Mouse (Mus musculus) ovary, postnatal 36 days (tissue): ENCODE measurements around the gene Il4i1.
"Not testable (repeated sequence)": the region's sequence is repeated elsewhere in the genome, so short reads cannot be mapped to it uniquely, and the experiment has no call there.

Experiments used
- DNase-seq: peaks from one replicate; pipeline ENCODE4 v3.0.0; 2022; ENCODE audit warnings: low spot score, mixed read lengths

The Il4i1 gene

DNA sequence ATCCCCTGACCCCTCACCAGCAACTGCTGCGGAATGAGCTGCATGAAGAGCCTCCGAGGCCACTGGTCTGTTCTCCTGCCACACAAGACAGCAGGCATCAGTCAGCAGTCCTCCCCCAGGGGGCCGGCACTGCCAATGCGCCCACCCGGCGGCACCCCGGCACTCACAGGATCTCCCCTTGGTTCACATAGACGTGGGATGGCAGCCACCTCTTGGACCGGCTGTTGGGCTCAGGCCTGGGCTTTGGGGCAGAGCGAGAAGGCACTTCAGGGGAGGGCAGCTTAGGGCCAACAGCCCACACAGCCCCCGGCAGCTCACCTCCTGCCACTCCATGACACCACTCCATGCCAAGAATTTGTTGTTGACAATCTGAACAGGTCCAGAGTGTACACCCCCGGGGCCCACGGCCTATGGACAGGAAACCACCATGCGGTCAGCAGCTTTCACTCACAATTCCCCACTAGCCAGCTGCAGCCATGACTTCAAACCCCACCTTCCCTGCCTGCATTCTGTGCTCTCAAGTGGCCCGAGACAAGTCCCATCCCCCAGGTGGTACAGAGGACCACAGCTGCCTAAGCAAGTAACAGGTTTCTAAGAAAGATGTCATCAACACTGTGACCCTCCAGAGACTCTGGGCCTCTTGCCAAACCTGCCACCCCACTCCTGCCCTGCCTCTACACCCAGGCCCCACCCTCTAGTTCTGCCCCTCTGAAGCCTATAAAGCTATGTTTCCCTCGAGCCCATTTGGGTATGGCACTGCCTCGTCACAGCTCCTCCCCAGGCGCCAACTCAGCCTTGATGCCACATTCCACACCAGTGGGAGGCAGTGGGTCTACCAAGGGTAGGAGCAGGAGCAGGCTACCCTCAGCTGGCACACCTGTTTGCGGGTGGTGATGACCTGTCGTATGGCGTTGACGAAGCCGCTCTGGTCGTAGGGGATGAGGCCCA, 48.7 kb downstream of the Il4i1 start:
- DNase-seq: no peak

DNA sequence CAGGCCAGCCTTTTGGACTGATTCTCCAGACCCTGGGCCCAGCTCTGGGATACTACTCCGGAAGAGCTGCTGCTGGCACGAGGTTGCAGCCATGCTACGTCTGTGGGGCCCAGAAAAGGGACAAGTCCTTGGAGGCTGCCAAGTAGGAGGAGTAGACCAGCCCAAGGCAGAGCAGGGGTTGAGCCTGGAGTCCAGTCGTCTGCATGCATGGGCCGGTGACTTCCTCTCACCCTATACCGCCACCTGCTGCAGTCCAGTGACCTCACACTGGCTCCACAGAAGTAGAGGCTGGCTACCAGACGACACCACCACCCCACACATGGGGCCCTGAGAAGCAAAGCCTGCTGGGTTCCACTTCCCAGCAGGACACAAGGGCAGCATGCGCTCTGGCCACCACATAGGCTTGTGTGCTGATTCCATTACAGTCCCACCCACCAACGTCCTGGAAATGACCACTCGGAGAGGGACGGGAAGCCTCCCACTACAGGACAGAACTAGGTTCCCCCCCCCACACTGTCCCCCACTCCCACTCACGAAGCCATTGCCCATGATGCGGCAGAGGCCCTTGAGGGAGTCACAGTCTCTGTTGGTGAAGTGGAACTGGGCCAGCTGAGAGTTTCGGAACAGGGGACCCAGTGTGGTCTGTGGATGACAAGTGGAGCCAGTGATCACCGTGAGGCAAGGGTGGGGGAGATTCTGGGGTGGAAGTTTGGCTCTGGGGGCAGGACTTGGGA, 50.3 kb downstream of the Il4i1 start:
- peak; percentile 69 for DNase-seq

DNA sequence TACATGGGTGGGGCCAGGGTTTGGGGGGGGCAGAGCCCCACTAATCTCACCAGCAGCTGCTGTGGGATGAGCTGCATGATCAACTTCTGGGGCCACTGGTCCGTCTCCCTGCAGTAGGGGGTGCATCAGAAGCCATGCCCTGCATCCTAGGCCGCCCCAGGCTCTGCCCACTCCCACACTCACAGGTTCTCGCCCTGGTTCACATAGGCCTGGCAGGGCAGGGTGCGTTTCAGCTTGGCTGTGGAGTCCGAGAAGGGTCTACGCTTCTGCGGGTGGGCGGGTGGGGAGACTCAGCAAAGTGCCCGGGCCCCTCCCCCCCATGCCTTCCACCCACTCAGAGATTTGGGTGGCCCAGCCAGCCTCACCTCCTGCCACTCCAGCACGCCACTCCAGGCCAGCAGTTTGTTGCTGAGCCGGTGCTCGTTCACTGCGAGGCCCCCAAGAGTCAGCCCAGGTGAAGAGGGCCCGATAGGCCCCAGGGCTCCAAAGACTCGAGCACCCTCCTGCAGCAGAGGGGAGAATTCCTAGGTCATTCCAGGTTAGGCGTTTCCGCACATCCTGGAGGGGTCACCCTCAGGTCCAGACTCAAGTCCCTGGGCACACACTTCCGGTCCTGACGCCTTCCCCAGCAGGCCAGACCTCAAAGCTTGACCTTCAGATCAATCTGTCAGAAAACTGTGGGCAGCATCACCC, 51.0 kb downstream of the Il4i1 start:
- no peak for DNase-seq

DNA sequence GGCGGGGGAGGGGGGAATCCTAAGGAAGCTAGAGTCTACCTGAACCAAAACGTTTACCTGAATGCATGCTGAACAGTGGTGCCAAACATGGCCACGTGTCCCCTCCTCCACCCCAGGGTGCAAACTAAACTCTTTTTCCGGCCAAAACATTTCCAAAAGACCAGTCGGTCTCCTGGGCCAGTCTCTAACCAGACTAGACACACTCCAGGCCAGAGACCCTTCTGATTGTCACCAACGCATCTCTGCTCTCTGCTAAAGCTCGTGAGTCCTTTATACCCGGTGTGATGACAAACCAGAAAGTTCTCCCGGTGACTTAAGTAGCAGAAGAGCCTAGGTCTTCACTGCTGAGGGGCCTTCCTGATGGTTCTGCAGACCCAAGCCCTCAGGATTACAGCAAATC, 51.6 kb downstream of the Il4i1 start:
- DNase-seq: no peak

DNA sequence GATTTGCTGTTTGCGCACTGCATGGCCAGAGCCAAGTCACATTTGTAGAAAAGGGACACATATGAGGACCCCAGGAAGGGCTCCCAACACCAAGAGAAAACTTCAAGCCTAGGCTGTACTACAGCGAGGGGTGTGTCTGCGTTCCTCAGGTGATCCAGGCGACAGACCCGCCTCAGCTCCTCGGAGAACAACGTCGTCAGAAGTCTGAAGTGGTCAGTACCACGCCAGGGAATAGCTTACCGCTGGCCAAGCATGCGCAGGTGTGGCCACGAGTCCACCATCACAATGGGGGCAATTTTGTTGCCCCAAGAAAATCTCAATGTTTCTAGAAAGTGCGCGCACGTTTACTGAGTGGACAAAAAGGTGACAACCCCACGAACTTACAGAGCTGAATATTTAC, 52.3 kb downstream of the Il4i1 start:
- DNase-seq: no peak

DNA sequence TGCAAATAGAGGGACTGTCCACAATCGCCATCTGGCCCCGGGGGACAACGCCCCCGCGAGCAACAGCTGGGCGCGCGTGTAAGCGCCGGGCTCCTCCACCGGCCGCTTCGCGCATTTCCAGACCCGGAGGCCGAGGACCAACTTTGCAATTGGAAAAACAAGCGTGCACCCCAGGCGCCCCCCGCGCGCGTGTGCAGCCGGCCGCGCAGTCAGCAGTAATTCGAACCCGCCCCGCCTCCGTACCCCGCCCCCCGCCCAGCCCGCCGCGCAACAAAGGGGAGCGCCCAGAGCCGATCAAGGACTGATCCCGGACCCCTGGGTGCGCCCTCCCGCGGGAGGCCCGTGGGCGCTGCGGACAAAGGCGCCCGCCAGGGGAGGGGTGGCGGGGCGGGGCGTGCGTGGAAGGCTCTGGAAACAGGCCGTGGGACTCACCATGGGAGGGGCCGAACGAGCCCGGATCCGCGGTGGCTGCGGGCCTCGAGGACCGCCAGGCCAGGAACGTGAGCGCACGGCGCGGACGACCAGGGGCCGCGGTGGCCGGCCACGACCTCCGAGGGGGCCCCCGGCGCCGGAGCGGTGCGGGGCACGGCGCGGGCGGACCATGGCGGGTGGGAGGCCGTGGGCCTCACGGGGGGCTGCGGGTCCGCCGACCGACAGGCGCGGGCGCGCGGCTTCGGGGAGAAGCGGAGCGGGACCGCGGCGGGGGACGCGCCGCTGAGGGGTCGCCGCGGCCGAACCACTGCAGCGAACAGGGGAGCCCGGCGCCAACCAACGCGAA, 52.9 kb downstream of the Il4i1 start:
- DNase-seq: peak; percentile 84

DNA sequence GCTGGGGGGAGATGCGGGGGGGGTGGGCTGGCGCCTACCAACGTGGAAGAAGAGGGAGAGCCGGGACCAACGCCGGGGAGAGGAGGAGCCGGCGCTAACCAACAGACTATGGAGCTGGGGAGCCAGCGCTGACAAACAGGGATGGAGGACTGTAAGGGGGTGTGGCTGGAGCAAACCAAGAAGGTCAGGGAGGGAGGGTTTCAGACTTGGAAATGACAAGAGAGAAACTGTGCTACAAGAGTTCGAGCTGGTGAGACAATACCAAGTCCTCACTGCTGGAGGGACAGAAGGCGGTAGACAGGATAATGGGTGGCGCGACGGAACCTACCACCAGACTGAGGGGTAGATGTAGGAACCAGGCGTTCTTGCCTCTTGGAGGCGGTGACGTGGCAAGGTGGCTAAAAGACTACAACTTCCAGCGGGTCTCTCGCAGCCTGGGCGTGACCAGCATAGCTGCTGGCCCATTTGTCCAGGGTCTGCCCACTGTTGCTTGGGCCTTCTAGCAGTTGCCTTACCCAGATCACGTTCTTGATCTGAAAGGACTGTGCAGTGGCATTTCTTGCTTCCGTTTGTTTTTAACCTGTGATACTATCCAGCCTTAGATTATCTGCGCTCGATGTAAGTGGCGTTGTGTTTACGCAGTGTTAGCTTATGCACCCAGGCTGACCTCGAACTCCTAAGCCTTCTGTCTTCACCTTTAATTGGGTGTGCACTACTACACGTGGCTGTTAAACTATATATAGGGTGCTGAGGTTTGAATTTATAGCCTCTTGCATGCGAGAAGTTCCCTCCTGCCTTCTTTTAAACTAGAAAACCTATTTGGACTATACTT, 53.7 kb downstream of the Il4i1 start, which contains the start of gene Ptov1:
Gene Ptov1, minus strand, starts transcription at position 92 of the 832 bp plus-strand sequence.
- DNase-seq: peak; percentile 89

DNA sequence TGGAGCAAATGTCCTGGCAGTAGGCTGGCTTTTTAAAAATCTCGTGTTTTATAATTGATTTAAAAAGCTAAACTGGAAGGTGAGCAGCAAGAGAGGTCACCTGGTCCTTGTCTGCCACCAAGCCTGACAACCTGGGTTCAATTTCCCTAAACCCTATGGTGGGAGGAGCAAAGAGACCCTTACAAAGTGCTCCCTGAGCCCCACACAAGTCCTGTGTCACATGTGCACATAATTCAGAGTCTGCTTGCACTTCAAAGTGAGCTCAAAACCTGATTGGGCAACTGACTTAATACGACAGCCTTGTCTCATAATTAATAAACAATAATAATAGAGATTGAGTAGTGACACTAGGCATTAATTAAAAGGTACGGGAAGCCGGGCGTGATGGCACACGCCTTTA, 54.4 kb downstream of the Il4i1 start:
- no peak for DNase-seq

DNA sequence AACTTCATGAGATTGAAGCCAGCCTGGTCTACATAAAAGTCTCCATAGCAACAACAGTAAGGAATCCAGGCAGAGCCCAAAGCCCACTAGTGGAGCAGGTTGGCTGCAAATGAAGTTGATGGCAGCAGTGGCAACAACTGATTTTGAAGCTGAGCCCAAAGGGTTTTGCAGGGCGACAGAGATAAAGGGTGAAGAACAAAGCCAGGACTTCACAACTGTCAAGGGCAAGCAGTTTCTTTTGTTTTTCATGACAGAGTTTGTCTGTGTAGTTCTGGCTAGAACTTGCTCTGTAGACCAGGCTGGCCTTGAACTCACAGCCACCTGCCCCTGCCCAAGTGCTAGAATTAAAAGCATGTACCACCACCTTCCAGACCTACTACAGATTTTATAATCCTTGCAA, 55.0 kb downstream of the Il4i1 start:
- DNase-seq: no peak

DNA sequence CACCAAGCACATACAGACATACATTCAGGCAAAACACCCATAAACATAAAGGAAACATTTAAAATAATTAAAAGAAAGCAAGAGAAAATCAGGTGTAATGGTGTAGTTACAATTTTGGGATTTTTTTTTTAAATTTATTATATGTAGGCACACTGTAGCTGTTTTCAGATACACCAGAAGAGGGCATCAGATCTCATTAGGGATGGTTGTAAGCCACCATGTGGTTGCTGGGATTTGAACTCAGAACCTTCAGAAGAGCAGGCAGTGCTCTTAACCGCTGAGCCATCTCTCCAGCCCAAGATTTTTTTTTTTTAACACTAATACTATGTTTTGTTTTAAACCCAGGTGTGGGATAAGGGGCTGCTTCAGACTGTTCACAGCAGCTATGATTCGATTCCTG, 55.6 kb downstream of the Il4i1 start:
- DNase-seq: not testable (repeated sequence)

DNA sequence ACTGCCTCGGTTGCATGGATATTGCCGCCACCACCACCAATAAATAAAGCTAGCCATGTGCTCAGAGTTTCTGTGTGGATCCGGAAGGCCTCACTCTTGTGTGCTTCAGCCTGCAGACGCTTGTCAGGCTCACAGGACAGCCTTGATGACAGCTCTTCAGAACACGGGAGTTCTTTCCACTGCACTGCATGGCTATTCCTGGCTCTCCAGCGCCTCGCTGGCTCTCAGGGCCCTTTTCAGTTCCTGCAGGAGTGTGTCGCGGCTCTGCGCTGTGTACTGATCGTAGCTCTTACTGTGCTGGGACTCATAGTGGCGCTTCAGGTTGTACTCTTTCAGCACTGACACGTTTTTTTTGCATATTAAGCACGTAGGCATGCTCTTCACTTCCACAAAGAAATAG, 61.6 kb downstream of the Il4i1 start:
- no peak for DNase-seq

DNA sequence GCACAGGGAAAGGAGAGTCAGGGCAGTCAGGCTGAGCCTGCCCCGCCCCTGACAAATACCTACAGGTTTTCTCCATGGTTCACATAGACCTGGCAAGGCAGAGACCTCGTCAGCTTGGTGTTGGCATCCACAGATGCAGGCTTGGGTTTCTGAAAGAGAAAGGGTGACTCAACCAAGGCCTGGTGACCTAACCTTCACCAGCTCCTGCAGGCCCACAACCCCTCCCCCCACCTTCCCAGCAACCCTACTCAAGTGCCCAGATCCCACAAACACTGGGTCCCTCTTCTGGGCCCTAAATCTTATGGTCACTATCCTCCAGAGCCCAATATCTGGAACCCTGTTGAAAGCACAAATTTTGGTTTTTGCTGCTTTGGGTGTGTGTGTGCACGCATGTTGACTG, 66.8 kb downstream of the Il4i1 start:
- DNase-seq: no peak

DNA sequence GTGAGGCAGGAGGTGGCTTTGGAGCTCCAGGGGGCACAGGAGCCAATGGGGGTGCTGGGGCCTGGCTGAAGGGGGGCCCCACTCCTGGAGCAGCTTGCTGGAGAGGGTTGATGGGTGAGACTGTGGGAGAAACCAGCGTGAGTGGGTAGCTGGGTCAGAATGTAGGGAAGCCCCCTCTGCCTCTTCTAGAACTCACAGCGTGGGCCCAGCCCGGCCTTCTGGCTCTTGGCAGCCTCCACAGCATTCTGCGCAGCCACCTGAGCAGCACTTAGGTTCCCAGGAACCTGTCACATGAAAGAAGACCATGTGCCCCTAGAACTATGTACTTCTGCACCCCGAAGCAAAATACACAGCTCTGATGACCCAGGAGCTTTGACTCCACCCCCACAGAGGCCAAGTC, 68.5 kb downstream of the Il4i1 start:
- no peak for DNase-seq

DNA sequence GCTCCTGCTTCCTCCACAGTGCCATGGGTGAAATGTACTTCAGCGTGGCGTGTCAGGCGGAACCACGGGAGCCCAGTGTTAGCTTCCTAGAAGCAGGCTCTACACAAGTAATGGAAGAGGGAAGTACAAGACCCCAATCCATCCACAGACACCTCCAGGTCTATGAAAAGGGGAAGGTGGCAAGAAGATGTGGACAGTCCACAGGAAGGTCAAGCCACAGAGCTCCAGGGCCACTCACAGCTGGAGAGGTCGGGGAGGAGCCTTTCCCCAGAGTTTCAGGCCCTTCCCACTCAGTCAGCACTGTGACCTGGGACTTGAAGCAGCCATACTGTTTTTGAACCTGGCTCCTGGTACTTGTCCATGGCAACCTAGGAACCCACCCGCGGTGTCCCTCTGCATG, 70.8 kb downstream of the Il4i1 start:
- DNase-seq: no peak

DNA sequence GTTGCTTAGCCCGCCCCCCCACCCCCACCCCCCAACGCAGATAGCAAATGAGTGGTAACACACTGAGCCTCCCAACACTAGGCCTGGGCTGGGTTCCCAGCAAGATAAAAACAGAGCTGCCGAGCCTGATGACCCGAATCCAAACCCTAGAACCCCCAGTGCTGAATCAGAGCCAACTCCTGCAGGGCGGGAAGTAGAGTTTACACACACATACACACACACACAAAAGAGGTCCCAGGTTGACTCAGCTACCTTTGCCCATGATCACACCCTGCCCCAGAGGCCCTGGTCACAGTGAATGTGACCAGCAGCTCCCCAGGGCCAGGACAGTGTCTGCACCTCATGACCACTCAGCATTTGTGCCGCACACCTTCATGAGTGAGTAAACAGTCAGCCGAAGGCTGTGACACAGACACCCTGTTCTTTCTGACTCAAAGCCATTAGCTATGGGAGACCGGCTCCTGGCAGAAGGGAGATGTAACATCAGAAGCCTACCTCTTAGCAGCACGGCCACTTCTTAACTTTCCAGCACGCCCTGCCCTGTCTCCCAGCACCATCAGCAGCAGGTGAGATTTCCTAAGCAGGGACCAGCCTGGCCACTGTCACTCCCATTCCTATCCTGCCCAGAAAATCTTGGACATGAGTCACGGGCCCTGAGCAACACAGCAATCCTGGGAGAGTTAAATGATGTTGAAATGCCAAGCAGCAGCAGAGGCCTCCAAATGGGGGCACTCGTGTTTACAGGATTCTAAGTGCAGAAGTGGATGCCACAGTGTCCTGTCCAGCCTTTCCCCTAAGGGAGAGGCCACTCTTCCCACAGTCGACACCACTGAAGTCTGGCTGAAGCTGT, 72.3 kb downstream of the Il4i1 start:
- DNase-seq: no peak

DNA sequence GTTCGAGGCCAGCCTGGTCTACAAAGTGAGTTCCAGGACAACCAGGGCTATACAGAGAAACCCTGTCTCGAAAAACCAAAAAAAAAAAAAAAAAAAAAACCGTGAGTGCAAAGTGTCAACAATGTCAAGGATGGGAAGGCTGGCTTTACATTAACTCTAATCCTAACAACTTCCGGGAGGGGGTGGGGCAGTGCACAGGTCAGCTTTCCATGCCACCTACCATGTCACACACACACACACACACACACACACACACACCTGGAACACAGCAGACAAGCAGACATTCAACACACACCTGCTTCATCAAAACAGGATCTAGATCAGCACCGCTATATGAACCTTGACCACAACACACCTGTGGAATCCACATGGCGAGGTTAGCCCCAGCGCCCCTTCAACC, 74.0 kb downstream of the Il4i1 start:
- no peak for DNase-seq
